Mouse (Mus musculus) MEL (cell line): ENCODE results near the gene Gprc5d.

Experiments used
- CTCF ChIP-seq, 3 experiments: IDR thresholded peaks in 2 of 3; conservative IDR thresholded peaks in 1 of 3; 2 replicates each; pipeline ENCODE4 v1.5.1; 2011 to 2012; ENCODE audit warnings: low read length in 3 of 3, low read depth in 2 of 3, mild to moderate bottlenecking in 2 of 3, improper control_type of control experiment in 1 of 3, inconsistent platforms in 1 of 3, mixed read lengths in 1 of 3, moderate library complexity in 1 of 3; ENCODE audit not compliant: control insufficient read depth in 1 of 3, insufficient read depth in 1 of 3, poor library complexity in 1 of 3, severe bottlenecking in 1 of 3
- GABPA ChIP-seq: IDR thresholded peaks from 2 replicates; pipeline ENCODE4 v1.6.1; 2012; ENCODE audit warnings: low read depth, mild to moderate bottlenecking, inconsistent platforms, low read length, improper control_type of control experiment, moderate library complexity
- NELFE ChIP-seq: IDR thresholded peaks from 2 replicates; pipeline ENCODE4 v1.6.1; 2011; ENCODE audit warnings: low read depth, low read length, improper control_type of control experiment
- NRF1 ChIP-seq: IDR thresholded peaks from 2 replicates; pipeline ENCODE4 v1.6.1; 2014; ENCODE audit warnings: low read depth, mild to moderate bottlenecking, inconsistent platforms, low read length, improper control_type of control experiment, moderate library complexity; ENCODE audit not compliant: poor library complexity, insufficient read depth, severe bottlenecking
- POLR2A ChIP-seq, 2 experiments: IDR thresholded peaks; 2 replicates each; pipeline ENCODE4 v1.6.1; 2011 to 2012; ENCODE audit warnings: low read length in 2 of 2, mild to moderate bottlenecking in 2 of 2, control low read depth in 1 of 2, improper control_type of control experiment in 1 of 2, low read depth in 1 of 2, moderate library complexity in 1 of 2; ENCODE audit not compliant: control insufficient read depth in 1 of 2, insufficient read depth in 1 of 2, poor library complexity in 1 of 2
- POLR2AphosphoS2 ChIP-seq: IDR thresholded peaks from 2 replicates; pipeline ENCODE4 v1.6.1; 2011; ENCODE audit warnings: low read length, improper control_type of control experiment
- TBP ChIP-seq: IDR thresholded peaks from 2 replicates; pipeline ENCODE4 v1.8.0; 2011; ENCODE audit warnings: low read depth, low read length, improper control_type of control experiment
- TCF12 ChIP-seq: IDR thresholded peaks from 2 replicates; pipeline ENCODE4 v1.6.1; 2014; ENCODE audit warnings: low read depth, mild to moderate bottlenecking, inconsistent platforms, low read length, improper control_type of control experiment, moderate library complexity

- TF ChIP-seq TCF12 (no peak), CTCF (IDR thresholded peaks at IDR 0.05 in 2 of 3, conservative IDR thresholded peaks at IDR 0.05 in 1 of 3; ENCODE audit: control insufficient read depth in 1 of 3, insufficient read depth in 1 of 3, low read depth in 2 of 3, low read length in 3 of 3, poor library complexity in 1 of 3, severe bottlenecking in 1 of 3) (no peak), POLR2A (IDR thresholded peaks at IDR 0.05; ENCODE audit: control insufficient read depth in 1 of 2, insufficient read depth in 1 of 2, low read depth in 1 of 2, low read length in 2 of 2, poor library complexity in 1 of 2) (no peak), GABPA (no peak), NRF1 (no peak), POLR2AphosphoS2 (no peak), NELFE (no peak), TBP (no peak)
Measured at GRCm38 (mm10) chr6:135113114-135113436, 5.0 kb downstream of the Gprc5d start.
